Mouse (Mus musculus): ENCODE measurements around the gene Hnf4a.
"Not testable (repeated sequence)": the region's sequence is repeated elsewhere in the genome, so short reads cannot be mapped to it uniquely, and the experiment has no call there.

DNA sequence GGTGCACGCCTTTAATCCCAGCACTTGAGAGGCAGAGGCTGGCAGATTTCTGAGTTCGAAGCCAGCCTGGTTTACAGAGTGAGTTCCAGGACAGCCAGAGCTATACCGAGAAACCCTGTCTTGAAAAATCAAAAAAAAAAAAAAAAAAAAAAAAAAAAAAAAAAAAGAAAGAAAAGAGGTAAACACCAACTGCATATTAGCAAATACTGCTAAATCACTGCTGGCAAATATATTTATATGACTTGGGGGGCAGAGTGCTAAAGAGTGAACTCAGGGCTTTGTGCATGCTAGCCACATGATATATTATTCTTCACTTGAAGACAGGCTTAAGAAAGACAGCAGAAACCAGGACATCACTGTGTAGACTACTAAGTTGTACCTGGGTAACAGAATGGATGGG is 114.8 kb downstream of the Hnf4a start:
- TF ChIP-seq POLR2AphosphoS2 (IDR thresholded peaks at IDR 0.05; ENCODE audit: low read length); RAD21 (IDR thresholded peaks at IDR 0.05; ENCODE audit: low read depth, low read length); E2F4 (IDR thresholded peaks at IDR 0.05; ENCODE audit: borderline replicate concordance, low read depth, low read length); SMC3 (IDR thresholded peaks at IDR 0.05; ENCODE audit: low read depth, low read length); CTCF (IDR thresholded peaks at IDR 0.05 in 2 of 3, conservative IDR thresholded peaks at IDR 0.05 in 1 of 3; ENCODE audit: control insufficient read depth in 1 of 3, insufficient read depth in 1 of 3, low read depth in 2 of 3, low read length in 3 of 3, poor library complexity in 1 of 3, severe bottlenecking in 1 of 3): not testable (repeated sequence)

All from MEL (cell line).